Mouse (Mus musculus) A20 (cell line): Measurements from ENCODE around the gene Mast3.
A peak's percentile ranks its signal among the peaks of the same experiment; 100 is the strongest.

Source experiments
- DNase-seq: peaks from one replicate; pipeline ENCODE4 v3.0.0-alpha.2; 2011; ENCODE audit warnings: low read depth, low spot score

Mast3 gene

DNA sequence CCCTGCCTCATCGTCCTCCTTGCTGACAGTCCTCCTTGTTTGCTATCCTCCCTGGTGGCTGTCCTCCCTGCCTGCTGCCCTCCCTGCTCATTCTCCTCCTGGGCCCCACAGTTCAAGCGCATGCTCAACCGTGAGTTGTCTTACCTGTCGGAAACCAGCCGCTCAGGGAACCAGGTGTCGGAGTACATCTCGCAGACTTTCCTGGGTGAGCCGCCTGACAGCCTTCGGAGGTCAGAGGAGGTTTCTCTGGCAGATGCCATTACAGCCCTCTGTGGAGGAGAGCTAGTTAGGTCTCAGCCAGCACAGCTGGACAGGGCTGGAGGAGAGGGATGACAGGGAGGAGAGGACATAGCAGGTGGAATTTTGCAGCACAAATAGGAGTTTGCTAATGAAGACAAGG, 58.2 kb downstream of the Mast3 start:
- no peak for DNase-seq

- DNase-seq, result no peak
Measured at GRCm38 (mm10) chr8:70745691-70746220, 59.1 kb downstream of the Mast3 start.

- peak; percentile 86 for DNase-seq
Measured at GRCm38 (mm10) chr8:70744806-70745205, 60.0 kb downstream of the Mast3 start.

DNA sequence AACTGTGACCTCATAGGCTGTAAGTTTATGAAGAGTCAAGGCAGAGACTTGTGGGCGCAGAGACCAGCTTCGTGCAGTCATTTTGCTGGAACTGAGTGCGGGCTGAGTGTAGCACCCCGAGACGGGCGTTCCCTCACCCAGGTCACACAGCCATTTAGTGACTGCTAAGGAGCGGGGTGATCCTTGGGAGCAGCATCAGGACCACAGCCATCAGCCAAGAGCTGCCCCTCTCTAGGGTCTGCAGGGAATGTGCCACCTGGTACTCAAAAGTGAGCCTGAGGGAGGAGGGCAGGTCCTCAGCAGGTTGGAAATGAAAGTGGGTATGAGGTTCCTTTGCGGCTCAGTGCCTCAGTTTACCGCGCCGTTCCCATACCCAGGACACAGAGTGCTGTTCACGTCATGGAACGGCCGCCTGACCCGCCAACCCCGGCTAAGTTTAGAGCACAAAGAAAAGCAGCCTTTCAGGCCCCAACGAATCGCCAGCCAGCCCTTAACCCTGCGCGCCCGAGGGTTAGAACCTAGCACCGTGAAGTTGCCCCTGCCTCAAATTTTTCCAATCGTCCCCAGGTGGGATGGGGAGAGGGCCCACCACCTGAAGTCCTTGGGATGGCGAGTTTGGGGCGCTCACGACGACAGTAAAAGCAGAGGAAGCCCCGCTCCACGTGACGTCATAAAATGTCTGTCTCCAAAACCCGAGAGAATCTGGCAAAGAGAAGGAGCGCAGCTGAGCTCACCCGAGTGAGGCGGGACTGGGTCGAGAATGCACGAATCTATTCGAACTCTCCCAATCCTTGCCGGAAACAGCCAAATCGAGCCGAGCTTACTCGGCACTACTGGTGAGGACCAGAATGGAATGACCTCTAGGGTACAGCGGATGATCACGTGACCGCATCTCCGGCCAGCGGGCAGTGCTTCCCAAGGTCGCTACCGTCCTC, 60.9 kb downstream of the Mast3 start:
- peak; percentile 56 for DNase-seq

DNA sequence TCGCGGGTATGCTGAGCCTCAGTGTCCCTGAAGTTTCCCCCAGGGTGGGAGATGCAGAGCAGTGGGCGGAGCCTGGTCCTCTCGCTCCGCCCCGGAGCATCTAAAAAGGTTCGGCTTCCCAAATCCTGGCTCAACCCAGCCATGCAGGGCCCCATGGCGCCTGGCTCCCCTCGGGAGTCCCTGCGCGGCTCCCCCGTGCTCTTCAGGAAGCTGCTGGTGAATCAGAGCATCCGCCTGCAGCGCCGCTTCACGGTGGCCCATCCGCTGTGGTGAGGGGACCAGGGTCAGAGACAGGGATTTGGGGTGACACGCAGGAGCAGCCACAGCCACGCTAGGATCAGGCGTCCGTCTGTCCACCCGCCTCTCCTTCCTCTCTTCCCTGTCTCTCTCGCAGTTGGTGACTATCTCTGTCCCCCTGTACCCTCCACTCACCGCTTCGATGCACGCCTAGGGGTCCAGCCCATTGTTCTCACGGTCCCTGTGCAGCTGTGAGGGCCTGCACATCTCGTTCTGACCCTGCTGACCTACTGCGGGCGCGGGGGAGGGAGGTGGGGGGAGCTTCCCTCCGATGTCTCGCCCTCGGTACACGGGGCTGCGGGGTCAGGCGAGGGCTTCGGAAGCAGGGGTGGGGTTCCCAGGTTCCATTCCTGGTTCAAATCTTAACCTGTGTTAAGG, 61.7 kb downstream of the Mast3 start:
- DNase-seq, result no peak

DNA sequence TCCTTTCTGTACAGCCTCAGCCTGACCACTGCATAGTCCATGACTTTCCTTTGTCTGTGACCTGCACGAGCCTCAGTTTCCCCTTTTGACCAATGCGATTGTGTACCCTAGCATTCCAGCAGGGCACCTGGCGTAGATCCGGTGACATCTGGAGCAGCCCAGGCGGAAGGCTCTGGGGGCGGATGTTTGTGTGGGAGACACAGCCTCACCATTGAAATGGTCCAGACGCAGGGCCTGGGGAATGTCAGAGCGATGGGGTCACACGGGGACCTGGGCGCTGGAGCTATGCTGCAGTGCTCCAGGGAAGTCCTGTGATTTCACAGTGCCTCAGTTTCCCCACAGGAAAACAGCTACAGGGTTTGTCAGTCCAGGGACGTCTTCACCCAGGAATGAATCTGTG, 62.7 kb downstream of the Mast3 start:
- DNase-seq, result no peak

- DNase-seq, result no peak
Measured at GRCm38 (mm10) chr8:70741661-70742060, 63.2 kb downstream of the Mast3 start.

DNA sequence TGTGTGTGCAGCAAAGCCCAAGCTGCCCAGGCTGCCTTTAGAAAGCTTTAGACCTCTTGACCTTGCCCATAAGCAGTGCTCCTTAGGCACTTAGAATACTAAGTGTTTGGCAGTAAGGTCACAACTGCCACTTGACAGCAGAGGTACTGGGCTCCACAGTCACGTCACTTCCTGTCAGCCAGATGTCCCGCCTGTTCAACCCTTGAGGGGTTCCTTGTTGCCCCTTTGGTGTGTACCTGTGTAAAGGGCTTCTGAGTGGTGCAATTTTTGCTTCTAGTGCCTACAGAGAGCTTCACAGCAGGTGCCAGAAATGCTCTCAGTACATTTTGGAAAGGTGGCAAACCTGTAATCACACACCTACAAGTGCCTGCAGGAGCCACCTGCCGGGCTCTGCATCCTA, 66.6 kb downstream of the Mast3 start:
- DNase-seq, result no peak

- no peak for DNase-seq
Measured at GRCm38 (mm10) chr8:70737705-70738104, 67.1 kb downstream of the Mast3 start.

DNA sequence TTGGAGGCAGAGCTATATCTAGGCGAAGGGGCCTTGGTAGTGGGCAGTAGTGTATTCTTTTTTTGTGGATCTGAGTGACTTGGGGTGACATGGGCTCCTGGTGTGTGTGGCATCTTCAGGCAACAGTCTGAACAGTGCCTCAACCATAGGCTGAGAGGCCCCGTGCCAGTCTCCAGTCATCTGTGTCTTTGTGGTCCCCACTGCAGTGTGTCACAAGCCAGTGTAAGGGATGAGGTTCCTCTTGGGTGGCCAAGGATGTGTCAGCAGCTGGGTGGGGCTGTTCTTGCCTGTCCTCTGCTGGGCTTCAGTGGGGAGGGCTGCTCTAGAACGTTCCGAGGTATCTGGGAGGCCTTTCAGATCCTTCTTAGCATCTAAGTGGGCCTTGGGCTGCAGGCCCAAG, 73.9 kb downstream of the Mast3 start:
- DNase-seq, result peak; percentile 86

DNA sequence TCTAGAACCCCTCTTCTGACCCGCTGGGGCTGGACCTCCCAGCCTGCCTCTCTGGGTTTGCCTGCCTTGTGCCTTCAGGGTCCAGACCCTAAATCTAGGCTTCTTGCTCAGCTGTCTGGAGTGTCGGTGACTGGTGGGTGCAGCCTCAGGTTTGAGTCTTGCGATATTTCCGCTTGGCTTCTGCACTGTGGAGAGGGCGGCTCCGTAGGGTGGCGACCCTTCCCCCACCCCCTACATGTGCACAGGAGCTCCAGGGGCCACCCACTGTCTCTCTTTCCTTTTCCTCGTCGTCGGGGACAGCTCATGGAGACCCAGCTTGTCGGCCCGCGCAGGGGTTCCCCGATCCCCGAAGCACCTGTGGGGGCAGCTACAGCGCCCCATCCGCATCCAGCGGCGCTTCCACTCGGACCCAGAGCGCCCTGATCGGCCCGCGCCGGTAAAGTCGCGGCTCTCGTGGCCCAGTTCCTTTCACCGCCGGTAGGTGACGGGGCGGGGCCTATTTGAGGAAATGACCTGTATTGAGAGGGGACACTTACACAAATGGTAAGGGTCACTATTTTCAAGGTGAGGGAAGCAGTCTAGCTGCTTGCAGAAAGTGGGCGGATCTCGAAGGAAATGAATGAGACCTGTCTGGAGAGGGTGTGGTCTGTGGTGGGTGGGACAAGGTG, 74.9 kb downstream of the Mast3 start:
- peak; percentile 92 for DNase-seq
